Mouse (Mus musculus): ENCODE results near the gene Rp9.

GRCm38 (mm10) chr9:22515076-22515475, 45.5 kb upstream of the Rp9 start:
- no peak for TF ChIP-seq CTCF (IDR thresholded peaks at IDR 0.05; ENCODE audit: borderline replicate concordance, control insufficient read depth, extremely low read depth, insufficient read depth, low read length, poor library complexity)
- TF ChIP-seq POLR2A (IDR thresholded peaks at IDR 0.05; ENCODE audit: control insufficient read depth, extremely low read depth, insufficient read depth, low read length, poor library complexity), result no peak

Measured in thymus, adult 2 months (tissue).